In the genomic region with DNA sequence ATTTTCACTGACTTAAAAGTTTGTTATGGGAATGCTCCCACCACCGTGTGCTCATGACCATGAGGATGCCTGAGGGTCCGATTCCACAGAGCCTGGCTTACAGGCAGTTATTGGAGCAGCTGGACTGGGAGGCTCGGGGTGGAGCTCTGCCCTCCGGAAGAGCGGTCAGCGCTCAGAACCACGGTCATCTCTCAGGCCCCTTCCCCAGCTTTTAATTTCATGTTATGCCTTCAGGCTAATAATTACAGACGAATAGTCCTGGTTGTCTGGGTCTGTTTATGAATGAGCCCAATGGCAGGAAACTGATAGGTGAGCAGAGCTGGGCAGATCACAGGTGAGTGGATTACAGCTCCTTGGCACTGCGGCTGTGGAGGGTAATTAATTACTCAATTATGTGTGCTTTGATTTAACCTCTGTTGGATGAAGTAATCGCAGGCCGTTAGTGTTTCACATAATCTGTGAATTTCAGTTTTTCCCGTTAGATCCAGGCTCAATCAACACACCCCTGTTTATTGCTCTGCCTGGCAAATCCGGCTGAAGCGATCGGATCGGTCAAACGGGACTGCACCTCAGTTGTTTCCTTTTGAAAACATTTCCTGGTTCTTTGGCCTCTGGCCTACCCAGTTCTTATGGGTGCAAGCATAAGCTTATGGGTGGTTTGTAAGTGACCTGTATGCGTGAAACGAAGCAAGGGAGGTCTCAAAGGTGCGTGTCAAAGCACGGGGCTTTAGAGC, we compare ENCODE assay signal across 8 mouse cellular contexts. TPM values are rescaled to one million over a fixed set of nuclear protein-coding genes. Genes with fewer than 3 reads are reported as not detected.
A peak's percentile ranks its signal among the peaks of the same experiment; 100 is the strongest.
DNase-seq lines count a peak whose midpoint lies in the region; ATAC-seq and TF ChIP-seq lines count a peak whose summit lies in the region.

No protein-coding gene starts in this region.

- TF ChIP-seq CTCF in gastrocnemius, adult 2 months (IDR thresholded peaks at IDR 0.05): no peak

- peak overlapping the region; percentile 91; the same call in 1 of the 2 replicates for H3K27ac ChIP-seq in gastrocnemius, adult 2 months
- peak overlapping the region; percentile 71 for H3K27ac ChIP-seq in ES-E14 (ENCODE audit: insufficient read depth, low read depth, low read length, poor library complexity, severe bottlenecking)
- H3K27ac ChIP-seq in liver, embryonic 11.5 days (ENCODE audit: low read depth, low read length): no peak overlapping the region; the same call in 1 of the 2 replicates
- peak overlapping the region; percentile 99 for H3K27ac ChIP-seq in stomach, embryonic 15.5 days

- 28% methylated on average over 21 of the region's 21 CpGs for WGBS in liver, embryonic 11.5 days
- 8% methylated on average over 21 of the region's 21 CpGs for WGBS in stomach, embryonic 15.5 days

- intact Hi-C loops in gastrocnemius, adult 2 months (cut with DNase I): no loop called here
- intact Hi-C loops in gastrocnemius, postnatal 14 days (cut with DNase I; ENCODE audit: low total_unique reads): no loop called here

- H3K36me3 ChIP-seq in ES-E14 (ENCODE audit: control insufficient read depth, insufficient read depth, low read length, poor library complexity, severe bottlenecking): no peaks in the 10 kb centered on the region
- H3K36me3 ChIP-seq in liver, embryonic 11.5 days (ENCODE audit: control insufficient read depth, insufficient read depth, low read length): no peaks in the 10 kb centered on the region
- H3K36me3 ChIP-seq in stomach, embryonic 15.5 days: no peaks in the 10 kb centered on the region

- peaks cover 8 to 21% of the 10 kb centered on the region in 2 experiments; a peak in 3 of 4 replicates for H3K4me1 ChIP-seq in ES-E14 (ENCODE audit: control insufficient read depth in 2 of 2, insufficient read depth in 2 of 2, low read length in 2 of 2, poor library complexity in 1 of 2)
- peaks cover 7% of the 10 kb centered on the region for H3K4me1 ChIP-seq in liver, embryonic 11.5 days (replicated peaks; ENCODE audit: control insufficient read depth, insufficient read depth, low read length)
- H3K4me1 ChIP-seq in stomach, embryonic 15.5 days: peaks cover 20% of the 10 kb centered on the region

- peak overlapping the region; percentile 88 for H3K4me2 ChIP-seq in liver, embryonic 11.5 days
- H3K4me2 ChIP-seq in stomach, embryonic 15.5 days: peak overlapping the region; percentile 85

- no peaks in the 10 kb centered on the region for H3K27me3 ChIP-seq in liver, embryonic 11.5 days (replicated peaks; ENCODE audit: control insufficient read depth, insufficient read depth, low read length)
- H3K27me3 ChIP-seq in stomach, embryonic 15.5 days (replicated peaks): no peaks in the 10 kb centered on the region

- peak overlapping the region; percentile 96 for H3K4me3 ChIP-seq in gastrocnemius, adult 2 months
- H3K4me3 ChIP-seq in ES-E14 (ENCODE audit: insufficient read depth in 1 of 2, low read depth in 1 of 2, low read length in 2 of 2, poor library complexity in 1 of 2, severe bottlenecking in 1 of 2): peak overlapping the region; percentile 52 to 90
- peak overlapping the region; percentile 79 for H3K4me3 ChIP-seq in liver, embryonic 11.5 days (ENCODE audit: low read depth, low read length)
- H3K4me3 ChIP-seq in stomach, embryonic 15.5 days (replicated peaks): peak overlapping the region; percentile 82

- peak overlapping the region; percentile 57 for H3K9ac ChIP-seq in ES-E14 (ENCODE audit: insufficient read depth, low read depth, low read length, poor library complexity, severe bottlenecking)
- peak overlapping the region; percentile 93 for H3K9ac ChIP-seq in liver, embryonic 11.5 days (ENCODE audit: low read depth, low read length)
- peak overlapping the region; percentile 20; the same call in 1 of the 2 replicates for H3K9ac ChIP-seq in stomach, embryonic 15.5 days

- ATAC-seq in liver, embryonic 11.5 days (replicated peaks; ENCODE audit: low FRiP score): 0 out of 2 replicates have a peak, but pooled peaks have one; percentile 21
- no peak for ATAC-seq in stomach, embryonic 15.5 days (ENCODE audit: insufficient read depth, low FRiP score, low read depth)

- no peak for DNase-seq in gastrocnemius, adult 2 months
- DNase-seq in gastrocnemius, postnatal 14 days: no peak
- no peak for DNase-seq in ES-E14 (ENCODE audit: low read depth, low spot score)
- peak; percentile 69 for DNase-seq in forelimb bud, embryonic 11.5 days (ENCODE audit: low read depth, low spot score)
- DNase-seq in liver, embryonic 11.5 days (ENCODE audit: low spot score): no peak
- no peak for DNase-seq in urinary bladder, postnatal 10 days (ENCODE audit: low spot score)
- no peak for DNase-seq in spleen, postnatal 10 days (ENCODE audit: low spot score in 2 of 2)

- no peaks in the 10 kb centered on the region for H3K9me3 ChIP-seq in ES-E14 (ENCODE audit: control insufficient read depth, insufficient read depth, low read depth, low read length)
- H3K9me3 ChIP-seq in liver, embryonic 11.5 days (ENCODE audit: control insufficient read depth, low read length): no peaks in the 10 kb centered on the region
- no peaks in the 10 kb centered on the region for H3K9me3 ChIP-seq in stomach, embryonic 15.5 days

- in situ Hi-C loops in ES-E14 (cut with MboI; ENCODE audit: low sequenced_read_pairs in 2 of 2, unreplicated experiment in 2 of 2): no loop called here

TF ChIP-seq in ES-E14, 5 proteins besides CTCF, POLR2A, EP300 and RAD21:
- no peak for TF ChIP-seq MAFK (IDR thresholded peaks at IDR 0.05; ENCODE audit: insufficient read depth, low read depth, low read length)
- no peak for TF ChIP-seq HCFC1 (IDR thresholded peaks at IDR 0.05; ENCODE audit: borderline replicate concordance, insufficient read depth, low read length)
- TF ChIP-seq ZNF384 (IDR thresholded peaks at IDR 0.05; ENCODE audit: low read depth, low read length): no peak
- TF ChIP-seq CHD2 (IDR thresholded peaks at IDR 0.05; ENCODE audit: low read depth, low read length): no peak
- TF ChIP-seq ZC3H11A (IDR thresholded peaks at IDR 0.05; ENCODE audit: borderline replicate concordance, low read depth, low read length): no peak
TF ChIP-seq in ES-E14: peak in this region for 0.

RNA-seq across cellular contexts. Expression of gene Zbed3, which starts 3.4 kb away (rescaled TPM):
- 1 to 10 TPM; 4.2 to 8.2 TPM for total RNA-seq in gastrocnemius, adult 2 months (2021)
- 1 to 10 TPM; 9.1 to 9.7 TPM for total RNA-seq in gastrocnemius, postnatal 14 days (2021)
- 3.8 and 4.7 TPM in 2 replicates for total RNA-seq in ES-E14 (2012; rRNA removed)
- 30.9 and 32.1 TPM in 2 replicates for polyA plus RNA-seq in liver, embryonic 11.5 days (2014; fragmentation: Nextera tagmentation; extraction: Ambion mirVana)
- 51.3 and 60.1 TPM in 2 replicates for polyA plus RNA-seq in stomach, embryonic 15.5 days (2015; fragmentation: Nextera tagmentation; extraction: Ambion mirVana)

RNA-seq across cellular contexts. Expression of gene Aggf1, which starts 48.4 kb away (rescaled TPM):
- 10 to 100 TPM; 16.5 to 19.7 TPM for total RNA-seq in gastrocnemius, adult 2 months (2021)
- 10 to 100 TPM; 15.6 TPM for total RNA-seq in gastrocnemius, postnatal 14 days (2021)
- 40.7 and 50.1 TPM in 2 replicates for total RNA-seq in ES-E14 (2012; rRNA removed)
- 42.1 and 43.4 TPM in 2 replicates for polyA plus RNA-seq in liver, embryonic 11.5 days (2014; fragmentation: Nextera tagmentation; extraction: Ambion mirVana)
- 33.6 and 34.1 TPM in 2 replicates for polyA plus RNA-seq in stomach, embryonic 15.5 days (2015; fragmentation: Nextera tagmentation; extraction: Ambion mirVana)

Comparison
In these comparisons a context has a peak if more than half of its experiments do, and no peak if none do; other contexts are left out.
1. H3K9ac ChIP-seq: peak in every context shown above with its lines; median percentile 93 in liver, embryonic 11.5 days; 57 in ES-E14; 20 in stomach, embryonic 15.5 days.